Mouse (Mus musculus): ENCODE data around the gene Zfp119b.
"Not testable (repeated sequence)": the region's sequence is repeated elsewhere in the genome, so short reads cannot be mapped to it uniquely, and the experiment has no call there.

Zfp119b gene

GRCm38 (mm10) chr17:55957726-55958583, 8.7 kb upstream of the Zfp119b start:
- DNase-seq (ENCODE audit: low read depth, low spot score) = no peak

GRCm38 (mm10) chr17:55957168-55957567, 7.9 kb upstream of the Zfp119b start:
- peak; percentile 42 for DNase-seq (ENCODE audit: low read depth, low spot score)

- DNase-seq (ENCODE audit: low read depth, low spot score) = no peak
Observed at GRCm38 (mm10) chr17:55956591-55956990, 7.3 kb upstream of the Zfp119b start.

- DNase-seq (ENCODE audit: low read depth, low spot score) = peak; percentile 55
Observed at GRCm38 (mm10) chr17:55956129-55956528, 6.8 kb upstream of the Zfp119b start.

- DNase-seq (ENCODE audit: low read depth, low spot score) = no peak
Observed at GRCm38 (mm10) chr17:55954229-55954628, 4.9 kb upstream of the Zfp119b start.

GRCm38 (mm10) chr17:55953751-55954150, 4.5 kb upstream of the Zfp119b start:
- no peak for DNase-seq (ENCODE audit: low read depth, low spot score)

GRCm38 (mm10) chr17:55952447-55953027, 3.2 kb upstream of the Zfp119b start, which contains the start of gene Ebi3:
Ebi3 (plus strand) TSS chr17:55952640.
- DNase-seq (ENCODE audit: low read depth, low spot score) = no peak

GRCm38 (mm10) chr17:55952041-55952440, 2.7 kb upstream of the Zfp119b start:
- DNase-seq (ENCODE audit: low read depth, low spot score) = no peak

- DNase-seq (ENCODE audit: low read depth, low spot score) = no peak
Observed at GRCm38 (mm10) chr17:55950601-55951000, 1.3 kb upstream of the Zfp119b start.

- no peak for DNase-seq (ENCODE audit: low read depth, low spot score)
Observed at GRCm38 (mm10) chr17:55948647-55949046, 653 bp downstream of the Zfp119b start.

- no peak for DNase-seq (ENCODE audit: low read depth, low spot score)
Observed at GRCm38 (mm10) chr17:55945696-55946095, 3.6 kb downstream of the Zfp119b start.

- peak; percentile 81 for DNase-seq (ENCODE audit: low read depth, low spot score)
Observed at GRCm38 (mm10) chr17:55944866-55945682, 4.2 kb downstream of the Zfp119b start.

GRCm38 (mm10) chr17:55944387-55944865, 4.9 kb downstream of the Zfp119b start:
- not testable (repeated sequence) for DNase-seq (ENCODE audit: low read depth, low spot score)

- no peak for DNase-seq (ENCODE audit: low read depth, low spot score)
Observed at GRCm38 (mm10) chr17:55933191-55933590, 16.1 kb downstream of the Zfp119b start.

- DNase-seq (ENCODE audit: low read depth, low spot score) = no peak
Observed at GRCm38 (mm10) chr17:55932635-55933034, 16.7 kb downstream of the Zfp119b start.

GRCm38 (mm10) chr17:55931553-55932502, 17.5 kb downstream of the Zfp119b start:
- peak; percentile 60 for DNase-seq (ENCODE audit: low read depth, low spot score)

- no peak for DNase-seq (ENCODE audit: low read depth, low spot score)
Observed at GRCm38 (mm10) chr17:55906669-55907068, 42.6 kb downstream of the Zfp119b start.

GRCm38 (mm10) chr17:55904131-55904530, 45.2 kb downstream of the Zfp119b start:
- DNase-seq (ENCODE audit: low read depth, low spot score) = no peak

GRCm38 (mm10) chr17:55903687-55904086, 45.6 kb downstream of the Zfp119b start:
- DNase-seq (ENCODE audit: low read depth, low spot score) = no peak

GRCm38 (mm10) chr17:55903087-55903486, 46.2 kb downstream of the Zfp119b start:
- no peak for DNase-seq (ENCODE audit: low read depth, low spot score)

Measured in telencephalon, adult 2 months (tissue).